Mouse (Mus musculus): ENCODE data around the gene Dnhd1. TPM values are rescaled to one million over a fixed set of nuclear protein-coding genes. Genes with fewer than 3 reads are reported as not detected.

Dnhd1 gene
- polyA plus RNA-seq, 1 experiment: 2.3 TPM

DNA sequence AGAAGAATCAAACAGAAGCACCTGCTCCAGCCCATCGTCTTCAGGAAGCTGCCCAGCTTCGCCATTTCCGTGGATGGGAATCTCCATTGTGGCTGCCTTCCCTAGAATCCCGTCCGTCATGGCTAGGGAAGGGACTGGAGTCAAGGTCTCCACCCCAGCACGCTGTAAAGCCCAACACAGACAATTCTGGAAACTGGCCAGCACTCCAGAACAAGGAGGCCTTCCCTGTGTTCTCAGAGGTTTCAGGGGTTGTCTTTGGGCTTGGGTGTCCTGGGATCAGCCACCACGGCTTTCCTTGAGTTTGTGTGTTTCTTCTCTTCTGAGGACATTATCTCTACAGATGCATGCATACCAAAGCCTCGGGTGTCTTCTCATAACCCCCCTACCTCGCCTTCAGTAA, 11.3 kb upstream of the Dnhd1 start:
- WGBS: 80% methylated on average over 9 of the region's 9 CpGs
- Histone ChIP-seq H3K27me3 (ENCODE audit: control insufficient read depth, insufficient read depth, low read length) (no peaks in the 10 kb centered on the region), H3K4me1 (ENCODE audit: control insufficient read depth, insufficient read depth, insufficient read length) (peaks cover 7% of the 10 kb centered on the region; the same call in 1 of the 2 replicates), H3K4me3 (ENCODE audit: extremely low read depth, insufficient read depth, insufficient read length) (no peak overlapping the region), H3K36me3 (ENCODE audit: control insufficient read depth, insufficient read depth, low read length) (peaks cover 4% of the 10 kb centered on the region; the same call in 1 of the 2 replicates), H3K27ac (ENCODE audit: insufficient read depth, low read length) (no peak overlapping the region)
- TF ChIP-seq POLR2A (IDR thresholded peaks at IDR 0.05; ENCODE audit: low read depth, low read length) (no peak), CTCF (IDR thresholded peaks at IDR 0.05; ENCODE audit: extremely low read depth, insufficient read depth, insufficient read length, insufficient replicate concordance) (no peak)
- DNase-seq (ENCODE audit: low read depth in 1 of 2, low spot score in 2 of 2): no peak

DNA sequence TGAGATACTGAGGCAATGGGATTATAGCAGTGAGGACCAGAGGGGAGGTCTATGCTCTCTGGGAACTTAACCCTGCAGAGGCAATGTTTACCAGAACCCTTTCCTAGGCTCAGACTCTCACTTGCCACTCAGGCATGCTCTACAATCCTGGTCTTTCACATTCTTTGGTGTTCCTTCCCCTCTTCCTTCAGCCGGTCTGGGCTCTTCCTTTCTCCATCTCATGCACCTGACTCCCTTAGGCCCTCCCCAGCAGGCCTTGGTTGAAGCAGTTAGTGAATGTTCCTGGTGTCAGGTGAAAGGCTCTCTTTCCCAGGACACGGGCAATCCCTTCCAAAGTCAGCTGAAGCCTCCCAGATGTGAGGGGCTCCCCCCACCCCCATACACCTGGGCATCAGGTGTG, 10.9 kb upstream of the Dnhd1 start, which contains the start of gene Timm10b:
TSS of gene Timm10b (plus strand) at position 301 of the 400 bp plus-strand sequence.
- H3K4me1 ChIP-seq (ENCODE audit: control insufficient read depth, insufficient read depth, insufficient read length): peaks cover 7% of the 10 kb centered on the region; the same call in 1 of the 2 replicates
- TF ChIP-seq POLR2A (IDR thresholded peaks at IDR 0.05; ENCODE audit: low read depth, low read length) (no peak), CTCF (IDR thresholded peaks at IDR 0.05; ENCODE audit: extremely low read depth, insufficient read depth, insufficient read length, insufficient replicate concordance) (no peak)
- peaks cover 4% of the 10 kb centered on the region; the same call in 1 of the 2 replicates for H3K36me3 ChIP-seq (ENCODE audit: control insufficient read depth, insufficient read depth, low read length)
- WGBS: 3% methylated on average over 2 of the region's 2 CpGs
- H3K27me3 ChIP-seq (ENCODE audit: control insufficient read depth, insufficient read depth, low read length): no peaks in the 10 kb centered on the region
- peak within 1 kb of the TSS; percentile 91 for H3K27ac ChIP-seq (ENCODE audit: insufficient read depth, low read length)
- H3K4me3 ChIP-seq (ENCODE audit: extremely low read depth, insufficient read depth, insufficient read length): peak within 1 kb of the TSS; percentile 79
- DNase-seq (ENCODE audit: low read depth in 1 of 2, low spot score in 2 of 2): no peak

DNA sequence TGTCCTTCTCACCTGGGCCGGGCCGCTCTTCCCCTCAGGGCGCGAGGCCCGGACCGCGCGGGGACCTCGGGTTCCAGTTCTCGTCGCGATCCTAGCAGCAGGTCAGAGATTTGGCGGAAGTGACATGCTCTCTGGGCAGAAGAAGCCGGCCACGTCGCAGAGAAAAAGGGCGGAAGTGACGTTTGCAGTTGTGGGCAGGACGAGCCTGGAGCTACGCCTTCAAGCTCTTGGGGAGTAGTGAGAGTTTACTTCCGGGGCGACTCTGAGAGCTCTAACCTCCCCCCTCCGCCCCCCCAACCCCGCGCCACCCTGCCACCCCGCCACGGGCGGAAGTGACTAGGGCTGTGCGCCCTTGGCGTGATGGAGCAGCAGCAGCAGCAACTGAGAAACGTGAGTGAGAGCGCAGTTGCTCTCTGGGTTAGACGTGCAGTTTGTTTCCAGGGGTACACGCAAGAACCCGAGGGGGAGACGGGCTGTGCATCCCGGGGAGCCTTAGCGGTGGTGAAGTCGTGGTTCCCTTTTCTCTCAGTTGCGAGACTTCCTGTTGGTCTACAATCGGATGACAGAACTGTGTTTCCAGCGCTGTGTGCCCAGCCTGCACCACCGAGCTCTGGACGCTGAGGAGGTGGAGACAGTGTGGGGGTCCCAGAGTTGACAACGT, 10.3 kb upstream of the Dnhd1 start, which contains the start of the genes Arfip2 and Gm45799:
TSS of gene Arfip2 (minus strand) at position 184 of the 661 bp plus-strand sequence.
TSS of gene Gm45799 (plus strand) at position 320 of the 661 bp plus-strand sequence.
- H3K36me3 ChIP-seq (ENCODE audit: control insufficient read depth, insufficient read depth, low read length): peaks cover 4% of the 10 kb centered on the region; the same call in 1 of the 2 replicates
- H3K27ac ChIP-seq (ENCODE audit: insufficient read depth, low read length): peak within 1 kb of the TSS; percentile 91
- H3K4me1 ChIP-seq (ENCODE audit: control insufficient read depth, insufficient read depth, insufficient read length): peaks cover 7% of the 10 kb centered on the region; the same call in 1 of the 2 replicates
- H3K27me3 ChIP-seq (ENCODE audit: control insufficient read depth, insufficient read depth, low read length): no peaks in the 10 kb centered on the region
- no peak for TF ChIP-seq CTCF (IDR thresholded peaks at IDR 0.05; ENCODE audit: extremely low read depth, insufficient read depth, insufficient read length, insufficient replicate concordance)
- peak; percentile 91 for TF ChIP-seq POLR2A (IDR thresholded peaks at IDR 0.05; ENCODE audit: low read depth, low read length)
- under 1% methylated on average over 44 of the region's 45 CpGs for WGBS
- DNase-seq (ENCODE audit: low read depth in 1 of 2, low spot score in 2 of 2): peak; percentile 95 to 97
- peak within 1 kb of the TSS; percentile 79 for H3K4me3 ChIP-seq (ENCODE audit: extremely low read depth, insufficient read depth, insufficient read length)

DNA sequence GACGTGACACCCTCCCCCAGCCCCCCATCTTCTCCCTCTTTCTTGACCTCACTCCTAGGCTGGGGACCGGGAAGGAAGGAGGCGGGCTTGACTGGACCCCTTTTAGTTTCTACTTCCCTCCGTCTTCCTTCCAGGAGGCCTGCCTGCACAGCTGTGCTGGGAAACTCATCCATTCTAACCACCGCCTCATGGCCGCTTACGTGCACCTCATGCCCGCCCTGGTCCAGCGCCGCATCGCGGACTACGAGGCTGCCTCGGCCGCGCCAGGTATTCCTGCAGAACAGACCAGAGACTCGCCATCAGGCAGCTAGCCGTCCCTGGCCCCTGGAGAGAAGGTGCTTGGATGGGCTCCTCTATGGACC, 9.8 kb upstream of the Dnhd1 start:
- Histone ChIP-seq H3K27ac (ENCODE audit: insufficient read depth, low read length) (peak overlapping the region; percentile 91), H3K4me1 (ENCODE audit: control insufficient read depth, insufficient read depth, insufficient read length) (peaks cover 7% of the 10 kb centered on the region; the same call in 1 of the 2 replicates), H3K27me3 (ENCODE audit: control insufficient read depth, insufficient read depth, low read length) (no peaks in the 10 kb centered on the region), H3K36me3 (ENCODE audit: control insufficient read depth, insufficient read depth, low read length) (peaks cover 4% of the 10 kb centered on the region; the same call in 1 of the 2 replicates), H3K4me3 (ENCODE audit: extremely low read depth, insufficient read depth, insufficient read length) (peak overlapping the region; percentile 79)
- peak in 1 of 2 experiments; percentile 26 for DNase-seq (ENCODE audit: low read depth in 1 of 2, low spot score in 2 of 2)
- no peak for TF ChIP-seq CTCF (IDR thresholded peaks at IDR 0.05; ENCODE audit: extremely low read depth, insufficient read depth, insufficient read length, insufficient replicate concordance)
- TF ChIP-seq POLR2A (IDR thresholded peaks at IDR 0.05; ENCODE audit: low read depth, low read length): no peak
- WGBS: under 1% methylated on average over 18 of the region's 18 CpGs

DNA sequence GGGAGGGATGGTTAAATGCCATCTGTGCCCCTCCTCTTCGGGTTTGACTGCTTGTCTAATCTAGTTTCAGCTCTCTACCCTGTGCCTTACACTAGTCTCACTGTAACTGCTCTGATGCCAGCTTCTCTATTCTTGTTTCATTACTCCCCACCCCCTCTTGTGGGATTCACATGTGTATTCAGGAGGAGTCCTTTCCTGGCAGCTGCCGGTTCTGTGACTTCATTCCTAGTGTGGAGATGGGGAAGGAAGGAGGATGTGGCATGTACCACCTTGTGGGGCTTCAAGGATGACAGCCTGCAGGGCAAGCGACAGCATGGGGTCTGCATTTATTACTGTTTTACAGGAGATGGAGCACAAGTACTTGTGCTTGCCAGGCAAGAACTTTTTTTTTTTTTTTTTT, 8.7 kb upstream of the Dnhd1 start:
- TF ChIP-seq CTCF (IDR thresholded peaks at IDR 0.05; ENCODE audit: extremely low read depth, insufficient read depth, insufficient read length, insufficient replicate concordance) (no peak), POLR2A (IDR thresholded peaks at IDR 0.05; ENCODE audit: low read depth, low read length) (no peak)
- no peak for DNase-seq (ENCODE audit: low read depth in 1 of 2, low spot score in 2 of 2)
- Histone ChIP-seq H3K27ac (ENCODE audit: insufficient read depth, low read length) (no peak overlapping the region), H3K4me3 (ENCODE audit: extremely low read depth, insufficient read depth, insufficient read length) (no peak overlapping the region), H3K4me1 (ENCODE audit: control insufficient read depth, insufficient read depth, insufficient read length) (peaks cover 7% of the 10 kb centered on the region; the same call in 1 of the 2 replicates), H3K36me3 (ENCODE audit: control insufficient read depth, insufficient read depth, low read length) (peaks cover 2% of the 10 kb centered on the region; the same call in 1 of the 2 replicates), H3K27me3 (ENCODE audit: control insufficient read depth, insufficient read depth, low read length) (no peaks in the 10 kb centered on the region)
- WGBS: 68% methylated on average over 3 of the region's 3 CpGs

DNA sequence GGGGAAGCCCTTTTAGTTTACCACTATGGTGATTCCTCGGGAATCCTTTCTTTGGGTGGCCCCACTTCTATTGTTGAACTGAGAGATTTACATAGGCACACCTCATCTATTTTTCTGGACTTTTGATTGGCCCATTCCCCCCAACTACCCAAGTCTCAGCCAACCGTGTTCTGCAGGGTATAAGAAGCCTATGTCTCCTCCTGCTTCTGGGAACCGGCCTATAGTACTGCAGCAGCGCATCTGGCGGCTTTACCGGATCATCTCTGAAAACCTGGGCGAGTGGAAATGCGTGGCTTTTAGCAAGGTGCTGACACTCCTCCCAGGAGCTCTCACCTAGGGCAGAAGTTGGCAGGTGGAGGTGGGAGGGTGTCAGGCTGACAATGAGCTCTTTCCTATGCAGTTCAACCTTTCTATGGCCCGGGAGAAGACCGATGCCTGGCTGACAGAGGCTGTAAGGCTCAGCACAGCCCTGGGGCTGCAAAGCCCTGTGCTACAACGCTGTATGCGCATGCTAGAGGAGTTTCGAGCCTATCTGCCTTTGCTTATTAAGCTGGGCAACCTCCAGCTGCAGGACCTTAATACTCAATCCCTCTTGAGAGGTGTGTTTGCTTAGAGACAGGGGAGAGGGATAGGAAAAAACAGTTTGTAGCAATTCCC, 35.0 kb downstream of the Dnhd1 start:
- DNase-seq (ENCODE audit: low read depth in 1 of 2, low spot score in 2 of 2): no peak
- 58% methylated on average over 13 of the region's 13 CpGs for WGBS
- Histone ChIP-seq H3K4me3 (ENCODE audit: extremely low read depth, insufficient read depth, insufficient read length) (no peak overlapping the region), H3K36me3 (ENCODE audit: control insufficient read depth, insufficient read depth, low read length) (no peaks in the 10 kb centered on the region), H3K27ac (ENCODE audit: insufficient read depth, low read length) (no peak overlapping the region), H3K4me1 (ENCODE audit: control insufficient read depth, insufficient read depth, insufficient read length) (no peaks in the 10 kb centered on the region), H3K27me3 (ENCODE audit: control insufficient read depth, insufficient read depth, low read length) (no peaks in the 10 kb centered on the region)
- TF ChIP-seq POLR2A (IDR thresholded peaks at IDR 0.05; ENCODE audit: low read depth, low read length) (no peak), CTCF (IDR thresholded peaks at IDR 0.05; ENCODE audit: extremely low read depth, insufficient read depth, insufficient read length, insufficient replicate concordance) (no peak)
